ENCODE assay signal across 25 mouse cellular contexts in genomic region chr7:142319124-142319523, GRCm38 (mm10). TPM values are rescaled to one million over a fixed set of nuclear protein-coding genes. Genes with fewer than 3 reads are reported as not detected.
A peak's percentile ranks its signal among the peaks of the same experiment; 100 is the strongest.
DNase-seq lines count a peak whose midpoint lies in the region; ATAC-seq and TF ChIP-seq lines count a peak whose summit lies in the region.
"Had no signal": no experiment of that assay in that cellular context is flagged by ENCODE, and none has a peak within 500 bp of the region (broad histone marks: within the 10 kb centered on the region; RNA-seq: fewer than 3 reads in every experiment).

No protein-coding gene starts in this region.

- no peak overlapping the region for H3K4me3 ChIP-seq in intestine, embryonic 14.5 days (ENCODE audit: low read depth, low read length)
- no peak overlapping the region for H3K4me3 ChIP-seq in intestine, postnatal 0 days (ENCODE audit: low read depth, low read length)
- H3K4me3 ChIP-seq in embryonic facial prominence, embryonic 10.5 days, result no peak overlapping the region
- no peak overlapping the region for H3K4me3 ChIP-seq in hindbrain, embryonic 15.5 days
- no peak overlapping the region for H3K4me3 ChIP-seq in stomach, embryonic 14.5 days (ENCODE audit: low read depth, low read length)
- no peak overlapping the region for H3K4me3 ChIP-seq in lung, postnatal 0 days (ENCODE audit: low read depth, low read length)
- H3K4me3 ChIP-seq: midbrain, embryonic 13.5 days had no signal

- peaks cover 40% of the 10 kb centered on the region; the same call in 1 of the 2 replicates for H3K4me1 ChIP-seq in intestine, embryonic 14.5 days (replicated peaks; ENCODE audit: control insufficient read depth, insufficient read depth, low read length)
- no peaks in the 10 kb centered on the region for H3K4me1 ChIP-seq in intestine, postnatal 0 days (replicated peaks; ENCODE audit: control insufficient read depth, insufficient read depth, low read length)
- peaks cover 43% of the 10 kb centered on the region for H3K4me1 ChIP-seq in embryonic facial prominence, embryonic 10.5 days
- peaks cover 30% of the 10 kb centered on the region for H3K4me1 ChIP-seq in hindbrain, embryonic 15.5 days (replicated peaks)
- H3K4me1 ChIP-seq in stomach, embryonic 14.5 days (ENCODE audit: control insufficient read depth, insufficient read depth, low read length), result peaks cover 24% of the 10 kb centered on the region; the same call in 1 of the 2 replicates
- no peaks in the 10 kb centered on the region for H3K4me1 ChIP-seq in lung, postnatal 0 days (ENCODE audit: insufficient read depth, low read depth, low read length)

- no peak overlapping the region for H3K4me2 ChIP-seq in intestine, embryonic 14.5 days (ENCODE audit: low read length)
- H3K4me2 ChIP-seq in intestine, postnatal 0 days (replicated peaks; ENCODE audit: low read depth), result no peak overlapping the region
- no peak overlapping the region for H3K4me2 ChIP-seq in hindbrain, embryonic 15.5 days
- no peak overlapping the region for H3K4me2 ChIP-seq in stomach, embryonic 14.5 days (replicated peaks; ENCODE audit: low read depth, low read length)
- H3K4me2 ChIP-seq in lung, postnatal 0 days (replicated peaks; ENCODE audit: low read depth, low read length), result no peak overlapping the region
- H3K4me2 ChIP-seq: heart, embryonic 11.5 days; midbrain, embryonic 13.5 days had no signal

- H3K9ac ChIP-seq in intestine, embryonic 14.5 days (ENCODE audit: low read length), result no peak overlapping the region
- H3K9ac ChIP-seq in intestine, postnatal 0 days (ENCODE audit: low read depth, low read length), result no peak overlapping the region
- no peak overlapping the region for H3K9ac ChIP-seq in hindbrain, embryonic 15.5 days
- H3K9ac ChIP-seq in stomach, embryonic 14.5 days (replicated peaks; ENCODE audit: low read depth, low read length), result no peak overlapping the region
- H3K9ac ChIP-seq in lung, postnatal 0 days (replicated peaks; ENCODE audit: low read depth), result no peak overlapping the region
- H3K9ac ChIP-seq: midbrain, embryonic 13.5 days had no signal

- no peak for ATAC-seq in intestine, embryonic 14.5 days (replicated peaks; ENCODE audit: low FRiP score, low TSS enrichment, low read depth)
- ATAC-seq in intestine, postnatal 0 days, result no peak
- no peak for ATAC-seq in hindbrain, embryonic 15.5 days (ENCODE audit: low FRiP score, low read depth)
- ATAC-seq in stomach, embryonic 14.5 days (ENCODE audit: insufficient number of reproducible peaks, insufficient read depth, low FRiP score, low read depth), result no peak
- no peak for ATAC-seq in erythroid progenitor cell, adult 5-6 weeks (replicated peaks; ENCODE audit: low FRiP score, poor library complexity, severe bottlenecking)
- no peak for ATAC-seq in lung, postnatal 0 days
- ATAC-seq: midbrain, embryonic 13.5 days had no signal

- TF ChIP-seq CTCF in intestine, postnatal 0 days (IDR thresholded peaks at IDR 0.05; ENCODE audit: low read depth), result no peak
- TF ChIP-seq CTCF in lung, postnatal 0 days (IDR thresholded peaks at IDR 0.05), result no peak

- H3K36me3 ChIP-seq in intestine, embryonic 14.5 days (ENCODE audit: control insufficient read depth, insufficient read depth, low read length), result no peaks in the 10 kb centered on the region
- H3K36me3 ChIP-seq in intestine, postnatal 0 days (ENCODE audit: control insufficient read depth, insufficient read depth), result no peaks in the 10 kb centered on the region
- no peaks in the 10 kb centered on the region for H3K36me3 ChIP-seq in embryonic facial prominence, embryonic 10.5 days (replicated peaks)
- H3K36me3 ChIP-seq in hindbrain, embryonic 15.5 days, result no peaks in the 10 kb centered on the region
- no peaks in the 10 kb centered on the region for H3K36me3 ChIP-seq in stomach, embryonic 14.5 days (ENCODE audit: control insufficient read depth, insufficient read depth, low read length)
- no peaks in the 10 kb centered on the region for H3K36me3 ChIP-seq in lung, postnatal 0 days (ENCODE audit: insufficient read depth, low read length)
- H3K36me3 ChIP-seq: midbrain, embryonic 13.5 days had no signal

- no peak for DNase-seq in intestine, embryonic 14.5 days (ENCODE audit: low spot score)
- no peak for DNase-seq in embryonic facial prominence, embryonic 10.5 days (ENCODE audit: low spot score)
- no peak for DNase-seq in lung, postnatal 0 days (ENCODE audit: low spot score)
- no peak for DNase-seq in retina, postnatal 1 day
- DNase-seq: adrenal gland, postnatal 10 days; cerebellum, adult 18-20 months; cerebellum, postnatal 36 days; lung, adult 18-20 months; lung, postnatal 4 days; right cerebral cortex, postnatal 4 days had no signal

- 68% methylated on average over 11 of the region's 11 CpGs for WGBS in intestine, embryonic 14.5 days
- 84% methylated on average over 11 of the region's 11 CpGs for WGBS in intestine, postnatal 0 days
- WGBS in embryonic facial prominence, embryonic 10.5 days, result 85% methylated on average over 11 of the region's 11 CpGs
- WGBS in hindbrain, embryonic 15.5 days, result 56% methylated on average over 11 of the region's 11 CpGs
- 77% methylated on average over 11 of the region's 11 CpGs for WGBS in stomach, embryonic 14.5 days
- 91% methylated on average over 11 of the region's 11 CpGs for WGBS in lung, postnatal 0 days

- no peak for TF ChIP-seq EP300 in lung, postnatal 0 days (IDR thresholded peaks at IDR 0.05)

- H3K27me3 ChIP-seq in intestine, embryonic 14.5 days (replicated peaks; ENCODE audit: control insufficient read depth, insufficient read depth, low read length), result no peaks in the 10 kb centered on the region
- no peaks in the 10 kb centered on the region for H3K27me3 ChIP-seq in intestine, postnatal 0 days (replicated peaks; ENCODE audit: control insufficient read depth, insufficient read depth, low read length)
- no peaks in the 10 kb centered on the region; the same call in 1 of the 2 replicates for H3K27me3 ChIP-seq in embryonic facial prominence, embryonic 10.5 days (replicated peaks; ENCODE audit: low read depth, poor library complexity, severe bottlenecking)
- H3K27me3 ChIP-seq in hindbrain, embryonic 15.5 days, result no peaks in the 10 kb centered on the region
- no peaks in the 10 kb centered on the region for H3K27me3 ChIP-seq in stomach, embryonic 14.5 days (ENCODE audit: control insufficient read depth, insufficient read depth, low read length)
- no peaks in the 10 kb centered on the region for H3K27me3 ChIP-seq in lung, postnatal 0 days (replicated peaks; ENCODE audit: insufficient read depth, low read length)
- H3K27me3 ChIP-seq: midbrain, embryonic 13.5 days had no signal

- no peaks in the 10 kb centered on the region for H3K9me3 ChIP-seq in intestine, embryonic 14.5 days (ENCODE audit: control insufficient read depth, low read length)
- H3K9me3 ChIP-seq in intestine, postnatal 0 days (ENCODE audit: control insufficient read depth), result no peaks in the 10 kb centered on the region
- no peaks in the 10 kb centered on the region for H3K9me3 ChIP-seq in embryonic facial prominence, embryonic 10.5 days
- H3K9me3 ChIP-seq in hindbrain, embryonic 15.5 days, result no peaks in the 10 kb centered on the region
- H3K9me3 ChIP-seq in stomach, embryonic 14.5 days (ENCODE audit: control insufficient read depth, low read depth, low read length), result no peaks in the 10 kb centered on the region
- H3K9me3 ChIP-seq in lung, postnatal 0 days (ENCODE audit: low read length), result no peaks in the 10 kb centered on the region
- H3K9me3 ChIP-seq: midbrain, embryonic 13.5 days had no signal

- H3K27ac ChIP-seq in intestine, embryonic 14.5 days (ENCODE audit: low read depth), result peak overlapping the region; percentile 76
- H3K27ac ChIP-seq in intestine, postnatal 0 days (ENCODE audit: low read depth, low read length), result no peak overlapping the region
- H3K27ac ChIP-seq in embryonic facial prominence, embryonic 10.5 days (replicated peaks), result peak overlapping the region; percentile 82
- H3K27ac ChIP-seq in hindbrain, embryonic 15.5 days (replicated peaks), result peak overlapping the region; percentile 40; the same call in 1 of the 2 replicates
- peak overlapping the region; percentile 62; the same call in 1 of the 2 replicates for H3K27ac ChIP-seq in stomach, embryonic 14.5 days (ENCODE audit: low read length)
- H3K27ac ChIP-seq in lung, postnatal 0 days (ENCODE audit: low read length), result no peak overlapping the region
- H3K27ac ChIP-seq: midbrain, embryonic 13.5 days had no signal

RNA-seq across cellular contexts. Expression of gene Krtap5-4, which starts 15.8 kb away (rescaled TPM):
- polyA plus RNA-seq in intestine, embryonic 14.5 days (2014; fragmentation: Nextera tagmentation; extraction: Ambion mirVana), result not detected in 2 replicates
- polyA plus RNA-seq in intestine, postnatal 0 days (2015; fragmentation: Nextera tagmentation; extraction: Ambion mirVana), result not detected in 2 replicates
- polyA plus RNA-seq in embryonic facial prominence, embryonic 10.5 days (2016; fragmentation: Nextera tagmentation; extraction: Ambion mirVana), result not detected in 2 replicates
- polyA plus RNA-seq in hindbrain, embryonic 15.5 days (2015; fragmentation: Nextera tagmentation; extraction: Ambion mirVana), result not detected in 2 replicates
- not detected in 2 replicates for polyA plus RNA-seq in stomach, embryonic 14.5 days (2014; fragmentation: Nextera tagmentation; extraction: Ambion mirVana)
- total RNA-seq in erythroid progenitor cell, adult 5-6 weeks (2015; ENCODE audit: low replicate concordance), result not detected in 2 replicates
- total RNA-seq in erythroid progenitor cell, adult 5-6 weeks (2017; ENCODE audit: low replicate concordance), result not detected in 2 replicates
- not detected in 2 replicates for polyA plus RNA-seq in lung, postnatal 0 days (2015; fragmentation: Nextera tagmentation; extraction: Ambion mirVana)
- total RNA-seq: adrenal gland, postnatal 10 days; gastrocnemius, postnatal 4 days; hematopoietic stem cell, adult 5-6 weeks; left cerebral cortex, postnatal 36 days; liver, adult 2 months had no signal
- polyA plus RNA-seq: forebrain, embryonic 11.5 days; kidney, embryonic 14.5 days; large intestine, adult 2 months; liver, adult 2 months; midbrain, embryonic 13.5 days had no signal

RNA-seq across cellular contexts. Expression of gene Krtap5-1, which starts 22.2 kb away (rescaled TPM):
- polyA plus RNA-seq in intestine, embryonic 14.5 days (2014; fragmentation: Nextera tagmentation; extraction: Ambion mirVana), result 0.42 TPM in 1 of 2 replicates, not detected in the other
- polyA plus RNA-seq in intestine, postnatal 0 days (2015; fragmentation: Nextera tagmentation; extraction: Ambion mirVana), result not detected in 2 replicates
- polyA plus RNA-seq in embryonic facial prominence, embryonic 10.5 days (2016; fragmentation: Nextera tagmentation; extraction: Ambion mirVana), result not detected in 2 replicates
- polyA plus RNA-seq in hindbrain, embryonic 15.5 days (2015; fragmentation: Nextera tagmentation; extraction: Ambion mirVana), result not detected in 2 replicates
- polyA plus RNA-seq in stomach, embryonic 14.5 days (2014; fragmentation: Nextera tagmentation; extraction: Ambion mirVana), result not detected in 2 replicates
- total RNA-seq in erythroid progenitor cell, adult 5-6 weeks (2015; ENCODE audit: low replicate concordance), result not detected in 2 replicates
- not detected in 2 replicates for total RNA-seq in erythroid progenitor cell, adult 5-6 weeks (2017; ENCODE audit: low replicate concordance)
- polyA plus RNA-seq in lung, postnatal 0 days (2015; fragmentation: Nextera tagmentation; extraction: Ambion mirVana), result not detected in 2 replicates
- total RNA-seq: adrenal gland, postnatal 10 days; gastrocnemius, postnatal 4 days; hematopoietic stem cell, adult 5-6 weeks; left cerebral cortex, postnatal 36 days; liver, adult 2 months had no signal
- polyA plus RNA-seq: C2C12; embryonic facial prominence, embryonic 11.5 days; forebrain, embryonic 11.5 days; heart, embryonic 11.5 days; kidney, embryonic 14.5 days; large intestine, adult 2 months; liver, adult 2 months; midbrain, embryonic 13.5 days had no signal

RNA-seq across cellular contexts. Expression of gene Gm4559, which starts 45.0 kb away (rescaled TPM):
- polyA plus RNA-seq in intestine, embryonic 14.5 days (2014; fragmentation: Nextera tagmentation; extraction: Ambion mirVana), result not detected in 2 replicates
- not detected in 2 replicates for polyA plus RNA-seq in intestine, postnatal 0 days (2015; fragmentation: Nextera tagmentation; extraction: Ambion mirVana)
- polyA plus RNA-seq in embryonic facial prominence, embryonic 10.5 days (2016; fragmentation: Nextera tagmentation; extraction: Ambion mirVana), result not detected in 2 replicates
- polyA plus RNA-seq in hindbrain, embryonic 15.5 days (2015; fragmentation: Nextera tagmentation; extraction: Ambion mirVana), result not detected in 2 replicates
- polyA plus RNA-seq in stomach, embryonic 14.5 days (2014; fragmentation: Nextera tagmentation; extraction: Ambion mirVana), result not detected in 2 replicates
- not detected in 2 replicates for total RNA-seq in erythroid progenitor cell, adult 5-6 weeks (2015; ENCODE audit: low replicate concordance)
- total RNA-seq in erythroid progenitor cell, adult 5-6 weeks (2017; ENCODE audit: low replicate concordance), result not detected in 2 replicates
- not detected in 2 replicates for polyA plus RNA-seq in lung, postnatal 0 days (2015; fragmentation: Nextera tagmentation; extraction: Ambion mirVana)
- total RNA-seq: adrenal gland, postnatal 10 days; gastrocnemius, postnatal 4 days; hematopoietic stem cell, adult 5-6 weeks; left cerebral cortex, postnatal 36 days; liver, adult 2 months had no signal
- polyA plus RNA-seq: C2C12; embryonic facial prominence, embryonic 11.5 days; forebrain, embryonic 11.5 days; heart, embryonic 11.5 days; kidney, embryonic 14.5 days; large intestine, adult 2 months; liver, adult 2 months; midbrain, embryonic 13.5 days had no signal

RNA-seq across cellular contexts. Expression of gene Ifitm10, which starts 54.4 kb away (rescaled TPM):
- polyA plus RNA-seq in intestine, embryonic 14.5 days (2014; fragmentation: Nextera tagmentation; extraction: Ambion mirVana), result 1.7 and 2.1 TPM in 2 replicates
- polyA plus RNA-seq in intestine, postnatal 0 days (2015; fragmentation: Nextera tagmentation; extraction: Ambion mirVana), result 1.5 and 1.6 TPM in 2 replicates
- polyA plus RNA-seq in embryonic facial prominence, embryonic 10.5 days (2016; fragmentation: Nextera tagmentation; extraction: Ambion mirVana), result 2.2 and 3.0 TPM in 2 replicates
- 8.4 and 8.7 TPM in 2 replicates for polyA plus RNA-seq in hindbrain, embryonic 15.5 days (2015; fragmentation: Nextera tagmentation; extraction: Ambion mirVana)
- 1.2 and 2.5 TPM in 2 replicates for polyA plus RNA-seq in stomach, embryonic 14.5 days (2014; fragmentation: Nextera tagmentation; extraction: Ambion mirVana)
- not detected in 2 replicates for total RNA-seq in erythroid progenitor cell, adult 5-6 weeks (2015; ENCODE audit: low replicate concordance)
- not detected in 2 replicates for total RNA-seq in erythroid progenitor cell, adult 5-6 weeks (2017; ENCODE audit: low replicate concordance)
- polyA plus RNA-seq in lung, postnatal 0 days (2015; fragmentation: Nextera tagmentation; extraction: Ambion mirVana), result 15.0 and 15.5 TPM in 2 replicates
- total RNA-seq: hematopoietic stem cell, adult 5-6 weeks had no signal

Comparison
In these comparisons a context has a peak if more than half of its experiments do, and no peak if none do; other contexts are left out.
1. H3K27ac ChIP-seq: peak in intestine, embryonic 14.5 days (single experiment), embryonic facial prominence, embryonic 10.5 days (single experiment), hindbrain, embryonic 15.5 days (single experiment) and stomach, embryonic 14.5 days (single experiment); none in intestine, postnatal 0 days (single experiment) and lung, postnatal 0 days (single experiment).